Mouse (Mus musculus) embryo, embryonic 11 days (tissue): ENCODE results near the gene Timp3.

Experiments
- DNase-seq: peaks from one replicate; pipeline ENCODE4 v3.0.0-alpha.2; 2015

The Timp3 gene

DNA sequence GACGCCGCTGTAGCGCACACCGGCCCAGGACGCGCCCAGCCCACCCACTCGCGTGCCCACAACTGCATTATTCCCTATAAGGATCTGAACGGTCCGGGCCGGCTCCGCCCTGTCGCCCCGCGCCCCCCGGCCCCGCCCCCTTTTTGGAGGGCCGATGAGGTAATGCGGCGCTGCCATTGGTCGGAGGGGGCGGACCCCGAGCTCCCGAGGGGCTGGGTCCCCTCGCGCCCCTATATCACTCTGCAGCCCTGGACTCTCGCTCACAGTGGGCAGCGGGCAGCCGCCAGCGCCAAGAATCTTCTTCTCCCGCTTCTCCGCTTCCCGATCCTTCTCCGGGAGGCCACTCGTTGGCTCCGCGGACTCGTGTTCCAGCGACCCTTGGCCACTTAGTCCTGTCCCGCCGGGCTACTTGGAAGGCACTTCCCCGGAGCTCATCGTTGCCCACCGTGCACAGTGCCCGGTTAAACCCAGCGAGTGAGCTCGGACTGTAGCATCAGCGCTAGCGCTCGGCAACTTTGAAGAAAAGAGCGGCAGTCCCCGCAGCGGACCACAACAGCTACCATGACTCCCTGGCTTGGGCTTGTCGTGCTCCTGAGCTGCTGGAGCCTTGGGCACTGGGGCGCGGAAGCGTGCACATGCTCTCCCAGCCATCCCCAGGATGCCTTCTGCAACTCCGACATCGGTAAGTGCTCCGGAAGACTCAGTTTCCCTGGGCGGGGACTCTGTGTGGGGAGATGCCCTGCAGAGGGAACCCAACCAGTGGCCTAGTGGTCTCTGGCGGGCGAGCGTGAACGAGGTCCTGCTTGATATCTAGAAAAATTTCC lies at the start of gene Timp3:
Gene Timp3, plus strand, starts transcription at position 80 of the 824 bp plus-strand sequence.
- DNase-seq: peak; percentile 90

GRCm38 (mm10) chr10:86256221-86256620 lies 44.0 kb upstream of the Timp3 start:
- peak; percentile 36 for DNase-seq

GRCm38 (mm10) chr10:86257045-86257444 lies 43.1 kb upstream of the Timp3 start:
- no peak for DNase-seq

DNA sequence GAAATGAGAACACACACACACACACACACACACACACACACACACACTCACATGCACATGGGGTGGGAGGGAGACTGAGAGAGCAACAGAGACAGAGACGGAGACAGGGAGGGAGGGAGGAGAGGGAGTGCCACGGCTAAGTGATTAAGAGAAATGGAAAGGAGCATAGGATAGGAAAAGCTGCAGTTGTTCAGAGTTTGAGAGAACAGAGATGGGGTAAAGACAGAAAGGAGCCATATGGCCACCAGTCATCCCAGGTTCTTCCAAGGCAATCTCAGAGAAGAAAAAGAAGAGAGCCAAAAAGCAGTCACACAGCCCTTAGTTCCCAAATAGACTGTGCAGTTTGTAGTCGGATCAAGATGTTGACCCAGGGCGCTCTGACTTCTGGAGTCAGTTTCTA lies 42.1 kb upstream of the Timp3 start:
- DNase-seq: no peak

DNA sequence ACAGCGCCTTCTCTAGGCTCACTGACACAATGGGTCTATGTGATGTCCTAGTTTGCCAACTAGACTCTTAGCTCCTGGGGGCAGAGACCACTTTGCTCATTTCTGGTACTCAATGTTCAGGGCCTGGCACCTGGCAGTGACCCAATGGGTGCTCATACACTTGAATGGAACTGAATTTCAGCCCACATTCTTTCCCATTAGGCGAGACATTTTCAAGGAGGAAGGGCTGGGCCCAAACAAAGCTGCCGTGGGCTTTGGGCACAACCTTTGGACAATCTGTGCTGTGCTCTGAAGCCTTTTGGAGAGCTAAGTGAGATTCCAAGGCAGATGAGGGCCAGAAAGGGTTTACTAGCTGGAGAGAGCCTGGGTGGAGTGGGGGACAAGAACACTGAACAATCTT lies 41.2 kb upstream of the Timp3 start:
- no peak for DNase-seq

GRCm38 (mm10) chr10:86261725-86262124 lies 38.4 kb upstream of the Timp3 start:
- no peak for DNase-seq

DNA sequence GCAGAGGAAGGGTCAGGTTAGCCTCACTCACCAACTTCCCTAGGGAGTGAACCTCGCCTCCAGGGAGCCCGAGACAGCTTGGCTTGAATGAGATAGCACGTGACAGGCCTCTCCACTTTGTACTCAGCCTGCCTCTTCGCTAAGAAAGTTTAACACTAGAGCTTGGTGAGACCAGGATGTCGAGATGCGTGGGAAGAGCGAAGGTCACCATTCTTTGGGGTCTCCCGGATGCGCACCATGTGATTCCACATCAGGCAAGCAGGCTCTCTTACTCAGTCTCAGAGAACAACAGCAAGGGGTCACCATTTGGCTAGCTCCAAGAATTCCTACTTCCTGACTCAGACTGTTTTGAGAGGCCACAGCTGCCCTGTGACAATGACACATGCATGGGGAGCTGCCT lies 35.6 kb upstream of the Timp3 start:
- DNase-seq: no peak

DNA sequence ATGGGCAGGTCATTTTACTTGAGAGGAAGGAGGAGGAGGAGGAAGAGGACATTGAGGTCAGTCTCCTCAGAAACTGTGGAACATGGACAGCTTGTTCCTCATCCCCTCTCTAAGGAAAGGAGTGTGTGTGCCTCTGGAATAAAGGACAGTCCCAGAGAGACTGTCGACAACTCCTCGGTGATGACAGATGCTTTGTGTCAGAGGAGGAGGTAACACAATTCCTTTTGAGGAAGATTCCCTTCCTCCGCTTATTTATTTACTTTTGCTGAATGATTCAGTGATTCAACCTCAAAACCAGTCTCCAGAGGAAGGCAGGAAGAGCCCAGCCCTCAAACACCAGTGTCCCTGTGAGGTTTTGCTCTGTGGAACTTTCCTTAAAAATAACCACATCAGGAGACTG lies 29.9 kb upstream of the Timp3 start:
- DNase-seq: no peak

DNA sequence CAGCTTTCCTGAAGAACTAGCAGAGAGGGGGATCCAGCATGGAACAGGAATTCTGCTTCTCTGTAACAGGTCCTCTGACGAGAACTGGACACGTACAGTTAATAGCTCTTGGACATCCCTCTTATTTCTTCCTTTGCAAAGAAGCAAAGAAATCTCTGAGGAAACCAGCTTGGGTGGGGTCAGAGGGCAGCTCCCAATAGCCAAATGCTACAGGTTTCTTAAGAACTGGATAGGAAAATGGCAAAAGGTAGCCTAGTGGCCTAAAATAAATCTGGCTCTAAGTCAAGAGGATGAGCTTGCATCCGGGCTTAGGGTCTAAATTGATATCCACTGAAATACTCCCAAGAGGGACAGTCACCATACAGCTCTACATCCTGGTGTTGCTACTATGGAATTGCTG lies 27.3 kb upstream of the Timp3 start:
- DNase-seq: no peak

DNA sequence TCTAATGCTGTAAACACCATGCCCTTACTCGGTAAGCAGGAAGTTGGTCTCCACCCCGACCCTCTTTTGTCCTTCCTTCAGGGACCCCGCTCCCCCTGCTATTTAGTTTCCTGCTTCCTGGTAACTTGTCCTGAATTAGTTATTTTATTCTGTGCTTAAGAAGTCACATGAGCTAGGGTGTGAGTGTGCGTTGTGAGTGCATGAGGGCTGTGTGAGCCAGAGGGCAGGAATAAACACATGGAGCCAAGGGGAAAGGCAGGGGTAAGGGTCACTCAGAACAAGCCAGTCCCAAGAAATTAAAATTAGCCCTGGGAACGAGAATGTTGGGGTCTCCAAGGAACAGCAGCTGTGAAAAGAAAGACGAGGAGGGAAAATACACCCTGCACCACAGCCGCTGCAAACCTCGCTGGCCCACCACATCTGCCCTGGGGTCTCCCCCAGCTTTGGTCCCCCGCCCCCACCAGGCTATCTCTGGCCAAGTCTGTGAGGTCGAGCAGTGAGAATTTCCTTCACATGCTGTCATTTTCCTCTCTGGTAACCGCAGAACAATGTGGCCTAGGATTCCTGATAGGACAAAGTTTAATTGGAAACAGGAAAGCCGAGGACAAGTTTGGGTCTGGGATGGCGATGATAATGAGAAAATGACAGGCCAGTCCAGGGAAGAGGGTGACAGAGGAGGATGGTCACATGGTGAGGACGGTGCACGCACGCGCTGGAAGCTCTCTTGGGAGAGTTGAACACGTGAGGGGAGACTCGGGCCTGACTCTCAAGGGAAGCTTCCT lies 26.6 kb upstream of the Timp3 start:
- peak; percentile 35 for DNase-seq

- no peak for DNase-seq
These were observed 24.6 kb upstream of the Timp3 start for GRCm38 (mm10) chr10:86275585-86275984.

DNA sequence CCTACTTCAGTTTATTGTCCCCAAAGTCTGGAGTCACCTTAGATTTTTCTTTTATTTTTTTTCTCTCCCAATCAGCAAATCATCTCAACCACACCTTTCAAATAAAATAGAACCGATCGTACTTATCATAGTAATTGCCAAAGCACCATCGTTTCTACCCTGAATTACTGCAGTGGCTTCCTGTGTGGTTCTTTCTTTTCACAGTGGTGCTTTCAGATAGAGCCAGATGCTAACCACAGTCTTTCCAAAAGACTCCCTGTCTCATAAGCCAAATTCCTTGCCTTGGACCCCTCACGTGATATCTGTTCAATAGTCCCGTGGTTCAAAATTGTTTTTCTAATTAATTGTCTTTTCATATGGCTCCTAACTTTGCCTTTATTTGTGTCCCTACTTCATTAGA lies 22.8 kb upstream of the Timp3 start:
- DNase-seq: no peak

DNA sequence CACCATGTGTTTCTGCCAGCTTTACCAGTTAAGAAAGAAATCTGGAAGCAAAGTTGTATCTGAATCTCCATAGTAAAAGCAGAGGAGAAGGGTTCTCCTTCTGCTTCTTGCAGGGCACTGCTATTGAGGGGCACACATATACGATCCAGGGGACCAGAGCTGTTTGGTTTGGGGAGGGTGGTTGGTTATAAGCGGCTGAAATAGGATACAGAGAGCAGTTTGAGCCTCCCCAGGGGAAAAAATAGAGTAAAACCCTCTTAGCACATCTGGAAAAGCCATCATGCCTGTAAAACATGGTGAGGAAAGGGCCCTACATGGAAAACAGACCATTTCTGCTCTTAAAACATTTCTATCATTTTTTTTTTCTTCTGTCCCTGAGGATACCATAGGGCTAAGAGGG lies 21.7 kb upstream of the Timp3 start:
- peak; percentile 34 for DNase-seq

GRCm38 (mm10) chr10:86279579-86280168 lies 20.5 kb upstream of the Timp3 start:
- no peak for DNase-seq

DNA sequence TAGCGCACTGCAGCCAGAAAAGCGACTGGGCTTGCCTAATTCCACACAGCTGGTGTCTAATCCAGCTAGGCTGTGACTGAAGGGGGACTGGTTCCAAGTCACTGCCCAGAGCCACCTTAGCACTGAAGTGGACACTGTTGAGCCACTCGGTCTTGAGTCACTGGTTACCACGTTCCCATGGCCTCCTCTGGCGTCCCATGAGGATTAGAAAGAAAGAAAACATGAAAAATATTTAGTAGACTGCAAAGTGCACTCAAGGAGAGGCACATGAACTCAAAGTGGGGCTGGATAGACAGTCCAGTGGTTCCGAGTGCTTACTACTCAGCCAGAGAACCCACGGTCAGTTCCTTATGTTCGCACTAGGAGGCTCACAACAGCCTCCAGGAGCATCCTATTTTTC lies 18.9 kb upstream of the Timp3 start:
- no peak for DNase-seq

DNA sequence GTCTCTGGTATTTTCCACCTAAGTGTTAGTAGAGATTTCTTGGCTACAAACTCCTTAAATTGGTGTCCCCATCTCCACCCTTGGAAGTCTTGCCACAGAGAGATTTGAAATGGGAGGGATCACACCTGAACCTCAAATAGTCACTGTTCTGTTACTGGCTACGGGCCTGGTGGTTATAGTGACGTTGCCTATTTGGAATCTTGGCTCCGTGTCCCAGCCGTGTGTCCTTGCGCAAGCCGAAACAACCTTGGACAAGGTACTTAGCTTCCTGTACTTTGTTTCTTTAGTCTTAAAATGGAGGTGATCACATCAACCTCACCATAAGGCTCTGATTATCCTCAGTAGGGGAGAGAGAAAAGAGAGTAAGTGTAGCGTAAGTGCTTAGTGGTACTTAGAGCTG lies 13.7 kb upstream of the Timp3 start:
- DNase-seq: no peak

DNA sequence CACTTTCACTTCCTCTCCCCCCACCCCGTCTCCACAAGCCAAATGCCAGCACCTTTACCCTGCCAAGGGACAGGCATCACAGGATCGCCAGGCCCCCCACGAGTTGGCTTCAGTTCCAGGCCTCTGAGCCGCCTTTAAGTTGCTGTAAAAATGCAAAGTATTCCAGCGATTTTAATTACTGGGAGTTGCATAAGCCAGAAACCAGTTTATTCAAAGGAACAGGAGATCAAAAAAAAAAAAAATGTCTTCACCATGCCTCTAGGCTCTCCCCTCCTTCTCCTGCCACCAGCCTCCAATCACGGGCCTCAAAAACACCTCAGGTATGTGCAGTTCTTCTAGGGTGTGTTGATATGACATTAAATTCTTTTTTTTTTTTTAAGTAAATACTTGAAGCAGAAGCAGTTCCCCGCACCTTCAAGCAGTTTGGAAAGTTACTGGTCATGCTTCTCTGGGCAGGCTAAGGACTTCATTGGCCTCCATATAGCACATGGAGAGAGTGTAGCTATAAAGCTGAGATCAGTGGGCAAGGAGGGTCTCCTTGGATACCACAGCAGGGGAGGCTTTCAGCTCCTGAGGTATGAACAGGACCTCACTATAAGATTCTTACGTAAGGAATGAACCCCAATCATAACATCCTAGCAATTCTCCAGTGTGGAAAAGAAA lies 9.9 kb upstream of the Timp3 start:
- DNase-seq: no peak

GRCm38 (mm10) chr10:86293880-86294279 lies 6.3 kb upstream of the Timp3 start:
- DNase-seq: no peak

DNA sequence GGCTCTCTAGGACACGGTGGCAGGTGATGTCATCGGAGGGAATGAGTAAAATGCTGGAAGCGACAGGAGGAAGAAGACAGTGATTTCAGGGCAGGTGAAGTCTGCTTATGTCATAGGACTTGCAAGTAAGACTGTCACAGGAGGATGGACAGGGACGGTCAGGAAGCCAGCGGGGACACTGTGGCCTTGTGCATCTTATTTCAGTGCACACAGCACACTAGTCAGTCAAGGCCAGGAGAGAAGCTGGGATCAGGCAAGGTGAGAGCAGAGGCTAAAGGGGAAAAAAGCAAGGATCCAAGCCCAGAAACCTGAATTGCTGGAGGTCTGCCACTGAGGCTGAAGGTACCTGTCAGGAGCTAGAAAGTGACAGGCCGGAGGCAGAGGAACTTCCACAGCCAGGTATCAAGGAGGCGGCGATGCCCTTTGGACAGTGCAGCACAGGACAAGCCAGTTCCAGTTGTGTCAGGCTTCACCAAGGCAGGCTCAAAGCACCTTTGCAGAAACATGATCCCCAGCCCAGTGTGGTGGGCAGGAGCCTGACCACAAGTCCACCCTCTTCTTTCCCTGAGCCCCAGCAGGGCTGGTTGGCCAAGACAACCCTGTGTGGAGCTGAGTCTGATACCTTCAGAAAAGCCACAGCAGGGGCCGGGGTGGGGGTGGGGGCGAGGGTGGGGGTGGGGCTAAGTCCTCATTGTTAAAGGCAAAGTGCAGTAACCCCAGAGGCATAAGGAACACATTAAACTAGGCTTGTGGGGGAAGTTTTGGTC lies 5.4 kb upstream of the Timp3 start:
- peak; percentile 57 for DNase-seq

DNA sequence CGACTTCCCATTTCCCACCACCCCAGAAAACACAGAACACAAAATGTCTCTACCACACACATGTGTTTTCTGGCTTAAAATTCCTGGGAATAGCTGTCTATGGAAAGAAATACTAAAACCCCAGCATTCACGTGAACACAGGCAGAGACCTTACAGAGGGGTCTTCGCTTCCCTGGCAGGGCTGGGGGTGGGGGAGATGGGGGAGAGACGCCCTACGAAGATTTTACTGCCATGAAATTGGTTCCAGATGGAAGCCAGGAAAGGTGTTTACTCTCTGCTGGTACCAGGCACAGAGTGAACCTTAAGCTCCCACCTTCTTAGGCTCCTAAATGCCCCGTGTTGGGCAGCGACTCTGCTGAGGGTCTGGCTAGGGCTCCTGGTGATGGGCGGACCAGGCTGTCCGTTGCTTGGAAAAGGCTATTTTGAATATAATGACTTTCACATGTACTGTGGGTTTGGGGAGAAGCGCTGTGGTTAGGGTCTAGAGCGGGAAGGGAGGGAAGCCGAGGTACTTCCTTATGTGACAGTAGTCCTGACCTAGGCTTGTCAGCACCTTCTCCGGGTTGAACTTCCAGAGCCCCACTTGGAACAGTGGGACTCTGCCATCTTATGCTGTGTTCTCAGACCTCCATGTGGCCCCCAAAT lies 4.6 kb upstream of the Timp3 start:
- DNase-seq: peak; percentile 76

- peak; percentile 84 for DNase-seq
These were observed 4.1 kb upstream of the Timp3 start for GRCm38 (mm10) chr10:86296111-86296510.

- no peak for DNase-seq
These were observed 2.9 kb upstream of the Timp3 start for GRCm38 (mm10) chr10:86297307-86297706.
